Mouse (Mus musculus) ovary, adult 18-20 months (tissue): Measurements from ENCODE around the gene Tas2r134.

Source experiments
- DNase-seq: peaks from one replicate; pipeline ENCODE4 v3.0.0; 2022; ENCODE audit warnings: low spot score, mixed read lengths

The Tas2r134 gene

GRCm38 (mm10) chr2:51652086-51652485 is 24.8 kb downstream of the Tas2r134 start:
- DNase-seq, result no peak

- DNase-seq, result no peak
These were observed 30.4 kb downstream of the Tas2r134 start for GRCm38 (mm10) chr2:51657684-51658083.

- DNase-seq, result no peak
These were observed 31.0 kb downstream of the Tas2r134 start for GRCm38 (mm10) chr2:51658288-51658687.

GRCm38 (mm10) chr2:51674321-51674720 is 47.0 kb downstream of the Tas2r134 start:
- no peak for DNase-seq
